Mouse (Mus musculus): ENCODE measurements around the gene Tnni3. TPM values are rescaled to one million over a fixed set of nuclear protein-coding genes. Genes with fewer than 3 reads are reported as not detected.

Tnni3 gene
- total RNA-seq, 2 experiments from 2014 or later, result not detected

- DNase-seq (ENCODE audit: extremely low spot score in 1 of 2, low spot score in 2 of 2), result peak in 1 of 2 experiments; percentile 85
- intact Hi-C loops (cut with DNase I), result loop anchor here (2.0 to 5.0 kb wide), 2 partner anchors 38 to 793 kb away; partner anchors contain the start of gene Tmc4
Observed at GRCm38 (mm10) chr7:4470275-4471178, 53.5 kb downstream of the Tnni3 start.

Other genes starting within 250 kb of the Tnni3 start
- not detected for gene Ncr1, start 186.5 kb downstream of the Tnni3 start, total RNA-seq (2021)
- not detected for gene Gp6, start 126.5 kb downstream of the Tnni3 start, total RNA-seq (2021)
- gene Rdh13, start 78.6 kb downstream of the Tnni3 start, total RNA-seq (2021), result 10 to 100 TPM; 37.7 to 38.9 TPM
- gene Eps8l1, start 63.6 kb downstream of the Tnni3 start, total RNA-seq (2021), result 1 to 10 TPM; 3.0 to 4.5 TPM
- 100 to 1,000 TPM; 114 to 123 TPM for gene Ppp1r12c, start 22.5 kb downstream of the Tnni3 start, total RNA-seq (2021)
- gene Tnnt1, start 7.8 kb downstream of the Tnni3 start, total RNA-seq (2021), result 1 to 10 TPM; 2.0 to 3.1 TPM
- gene Dnaaf3, start 8.2 kb upstream of the Tnni3 start, total RNA-seq (2021), result under 1 TPM; 0.51 to 0.69 TPM
- gene Syt5, start 23.3 kb upstream of the Tnni3 start, total RNA-seq (2021), result 100 to 1,000 TPM; 251 to 253 TPM
- gene Ptprh, start 79.8 kb upstream of the Tnni3 start, total RNA-seq (2021), result 1 to 10 TPM; 1.0 to 1.6 TPM
- gene Tmem86b, start 107.2 kb upstream of the Tnni3 start, total RNA-seq (2021), result 10 to 100 TPM; 11.8 to 12.2 TPM
- gene Ppp6r1, start 134.8 kb upstream of the Tnni3 start, total RNA-seq (2021), result 100 to 1,000 TPM; 107 to 111 TPM
- gene Hspbp1, start 160.8 kb upstream of the Tnni3 start, total RNA-seq (2021), result 100 to 1,000 TPM; 111 to 114 TPM
- 100 to 1,000 TPM; 312 to 319 TPM for gene Brsk1, start 166.4 kb upstream of the Tnni3 start, total RNA-seq (2021)
- gene Tmem150b, start 201.0 kb upstream of the Tnni3 start, total RNA-seq (2021), result not detected
- 10 to 100 TPM; 39.5 to 42.0 TPM for gene Kmt5c, start 215.9 kb upstream of the Tnni3 start, total RNA-seq (2021)
- 1 to 10 TPM; 6.9 to 8.7 TPM for gene Cox6b2, start 228.9 kb upstream of the Tnni3 start, total RNA-seq (2021)
- not detected for gene Fam71e2, start 247.1 kb upstream of the Tnni3 start, total RNA-seq (2021)